Mouse (Mus musculus): Measurements from ENCODE around the gene Olfr1215. TPM values are rescaled to one million over a fixed set of nuclear protein-coding genes. Genes with fewer than 3 reads are reported as not detected.

The Olfr1215 gene
- polyA plus RNA-seq, 1 experiment from 2014 or later = not detected

Other genes starting within 250 kb of the Olfr1215 start
- gene Olfr1199, start 246.5 kb downstream of the Olfr1215 start, polyA plus RNA-seq (2014; fragmentation: Nextera tagmentation; extraction: Ambion mirVana) = not detected in 2 replicates
- not detected in 2 replicates for gene Olfr1200, start 236.5 kb downstream of the Olfr1215 start, polyA plus RNA-seq (2014; fragmentation: Nextera tagmentation; extraction: Ambion mirVana)
- gene Olfr1201, start 213.9 kb downstream of the Olfr1215 start, polyA plus RNA-seq (2014; fragmentation: Nextera tagmentation; extraction: Ambion mirVana) = not detected in 2 replicates
- gene Olfr1202, start 192.5 kb downstream of the Olfr1215 start, polyA plus RNA-seq (2014; fragmentation: Nextera tagmentation; extraction: Ambion mirVana) = not detected in 2 replicates
- not detected in 2 replicates for gene Olfr1205, start 177.2 kb downstream of the Olfr1215 start, polyA plus RNA-seq (2014; fragmentation: Nextera tagmentation; extraction: Ambion mirVana)
- gene Olfr1204, start 157.7 kb downstream of the Olfr1215 start, polyA plus RNA-seq (2014; fragmentation: Nextera tagmentation; extraction: Ambion mirVana) = not detected in 2 replicates
- gene Olfr1206, start 143.7 kb downstream of the Olfr1215 start, polyA plus RNA-seq (2014; fragmentation: Nextera tagmentation; extraction: Ambion mirVana) = not detected in 2 replicates
- not detected in 2 replicates for gene Olfr1208, start 104.7 kb downstream of the Olfr1215 start, polyA plus RNA-seq (2014; fragmentation: Nextera tagmentation; extraction: Ambion mirVana)
- not detected in 2 replicates for gene Olfr1209, start 91.8 kb downstream of the Olfr1215 start, polyA plus RNA-seq (2014; fragmentation: Nextera tagmentation; extraction: Ambion mirVana)
- gene Olfr1211, start 68.9 kb downstream of the Olfr1215 start, polyA plus RNA-seq (2014; fragmentation: Nextera tagmentation; extraction: Ambion mirVana) = not detected in 2 replicates
- gene Olfr1212, start 53.0 kb downstream of the Olfr1215 start, polyA plus RNA-seq (2014; fragmentation: Nextera tagmentation; extraction: Ambion mirVana) = not detected in 2 replicates
- not detected in 2 replicates for gene Gm13762, start 26.7 kb downstream of the Olfr1215 start, polyA plus RNA-seq (2014; fragmentation: Nextera tagmentation; extraction: Ambion mirVana)
- gene Olfr1214, start 14.3 kb downstream of the Olfr1215 start, polyA plus RNA-seq (2014; fragmentation: Nextera tagmentation; extraction: Ambion mirVana) = not detected in 2 replicates
- not detected in 2 replicates for gene Olfr1216, start 11.4 kb upstream of the Olfr1215 start, polyA plus RNA-seq (2014; fragmentation: Nextera tagmentation; extraction: Ambion mirVana)
- gene Olfr1217, start 25.1 kb upstream of the Olfr1215 start, polyA plus RNA-seq (2014; fragmentation: Nextera tagmentation; extraction: Ambion mirVana) = not detected in 2 replicates
- not detected in 2 replicates for gene Olfr1218, start 54.2 kb upstream of the Olfr1215 start, polyA plus RNA-seq (2014; fragmentation: Nextera tagmentation; extraction: Ambion mirVana)
- not detected in 2 replicates for gene Olfr1219, start 76.5 kb upstream of the Olfr1215 start, polyA plus RNA-seq (2014; fragmentation: Nextera tagmentation; extraction: Ambion mirVana)
- not detected in 2 replicates for gene Olfr1220, start 99.9 kb upstream of the Olfr1215 start, polyA plus RNA-seq (2014; fragmentation: Nextera tagmentation; extraction: Ambion mirVana)
- gene Olfr1221, start 110.3 kb upstream of the Olfr1215 start, polyA plus RNA-seq (2014; fragmentation: Nextera tagmentation; extraction: Ambion mirVana) = not detected in 2 replicates
- not detected in 2 replicates for gene Olfr1222, start 126.1 kb upstream of the Olfr1215 start, polyA plus RNA-seq (2014; fragmentation: Nextera tagmentation; extraction: Ambion mirVana)
- gene Olfr1223, start 144.6 kb upstream of the Olfr1215 start, polyA plus RNA-seq (2014; fragmentation: Nextera tagmentation; extraction: Ambion mirVana) = not detected in 2 replicates
- not detected in 2 replicates for gene Olfr1224-ps1, start 157.1 kb upstream of the Olfr1215 start, polyA plus RNA-seq (2014; fragmentation: Nextera tagmentation; extraction: Ambion mirVana)
- gene Olfr1225, start 167.7 kb upstream of the Olfr1215 start, polyA plus RNA-seq (2014; fragmentation: Nextera tagmentation; extraction: Ambion mirVana) = not detected in 2 replicates
- gene Olfr1226, start 193.1 kb upstream of the Olfr1215 start, polyA plus RNA-seq (2014; fragmentation: Nextera tagmentation; extraction: Ambion mirVana) = not detected in 2 replicates
- not detected in 2 replicates for gene Olfr1228, start 247.1 kb upstream of the Olfr1215 start, polyA plus RNA-seq (2014; fragmentation: Nextera tagmentation; extraction: Ambion mirVana)

All from stomach, embryonic 14.5 days (tissue).